Mouse (Mus musculus): ENCODE results near the gene Arhgef3. TPM values are rescaled to one million over a fixed set of nuclear protein-coding genes. Genes with fewer than 3 reads are reported as not detected.

Arhgef3 gene
- polyA plus RNA-seq, 1 experiment from 2014 or later = 15.6 TPM

GRCm38 (mm10) chr14:27101735-27102134 is 13.0 kb upstream of the Arhgef3 start:
- Histone ChIP-seq H3K27me3 (replicated peaks; ENCODE audit: control insufficient read depth, insufficient read depth, low read length) (no peaks in the 10 kb centered on the region), H3K4me3 (ENCODE audit: low read depth, low read length) (no peak overlapping the region), H3K9ac (ENCODE audit: low read length) (no peak overlapping the region), H3K36me3 (ENCODE audit: control insufficient read depth, insufficient read depth, low read length) (peaks cover 32% of the 10 kb centered on the region), H3K4me1 (replicated peaks; ENCODE audit: control insufficient read depth, insufficient read depth, low read length) (peaks cover 13% of the 10 kb centered on the region), H3K27ac (ENCODE audit: low read depth) (no peak overlapping the region), H3K9me3 (ENCODE audit: control insufficient read depth, low read length) (no peaks in the 10 kb centered on the region), H3K4me2 (ENCODE audit: low read length) (no peak overlapping the region)
- DNase-seq (ENCODE audit: low spot score) (no peak), ATAC-seq (replicated peaks; ENCODE audit: low FRiP score, low TSS enrichment, low read depth) (no peak)
- WGBS = 39% methylated on average over 7 of the region's 7 CpGs

GRCm38 (mm10) chr14:27102720-27103119 is 12.0 kb upstream of the Arhgef3 start:
- peaks cover 32% of the 10 kb centered on the region for H3K36me3 ChIP-seq (ENCODE audit: control insufficient read depth, insufficient read depth, low read length)
- H3K4me3 ChIP-seq (ENCODE audit: low read depth, low read length) = no peak overlapping the region
- DNase-seq (ENCODE audit: low spot score) (no peak), ATAC-seq (replicated peaks; ENCODE audit: low FRiP score, low TSS enrichment, low read depth) (no peak)
- WGBS = 78% methylated on average over 6 of the region's 6 CpGs
- peaks cover 15% of the 10 kb centered on the region for H3K4me1 ChIP-seq (replicated peaks; ENCODE audit: control insufficient read depth, insufficient read depth, low read length)
- H3K27ac ChIP-seq (ENCODE audit: low read depth) = no peak overlapping the region
- no peak overlapping the region for H3K9ac ChIP-seq (ENCODE audit: low read length)
- H3K27me3 ChIP-seq (replicated peaks; ENCODE audit: control insufficient read depth, insufficient read depth, low read length) = no peaks in the 10 kb centered on the region
- H3K4me2 ChIP-seq (ENCODE audit: low read length) = no peak overlapping the region
- no peaks in the 10 kb centered on the region for H3K9me3 ChIP-seq (ENCODE audit: control insufficient read depth, low read length)

GRCm38 (mm10) chr14:27105731-27106457 is 8.8 kb upstream of the Arhgef3 start:
- H3K4me3 ChIP-seq (ENCODE audit: low read depth, low read length) = no peak overlapping the region
- no peak overlapping the region for H3K9ac ChIP-seq (ENCODE audit: low read length)
- H3K36me3 ChIP-seq (ENCODE audit: control insufficient read depth, insufficient read depth, low read length) = peaks cover 8% of the 10 kb centered on the region; the same call in 1 of the 2 replicates
- ATAC-seq (replicated peaks; ENCODE audit: low FRiP score, low TSS enrichment, low read depth) (0 out of 2 replicates have a peak, but pooled peaks have one; percentile 16), DNase-seq (ENCODE audit: low spot score) (no peak)
- H3K27me3 ChIP-seq (replicated peaks; ENCODE audit: control insufficient read depth, insufficient read depth, low read length) = no peaks in the 10 kb centered on the region
- WGBS = 57% methylated on average over 12 of the region's 12 CpGs
- no peak overlapping the region for H3K4me2 ChIP-seq (ENCODE audit: low read length)
- no peaks in the 10 kb centered on the region for H3K9me3 ChIP-seq (ENCODE audit: control insufficient read depth, low read length)
- H3K4me1 ChIP-seq (replicated peaks; ENCODE audit: control insufficient read depth, insufficient read depth, low read length) = peaks cover 15% of the 10 kb centered on the region
- peak overlapping the region; percentile 65; the same call in 1 of the 2 replicates for H3K27ac ChIP-seq (ENCODE audit: low read depth)

GRCm38 (mm10) chr14:27108748-27109504 is 5.8 kb upstream of the Arhgef3 start:
- DNase-seq (ENCODE audit: low spot score) (no peak), ATAC-seq (replicated peaks; ENCODE audit: low FRiP score, low TSS enrichment, low read depth) (no peak)
- H3K4me3 ChIP-seq (ENCODE audit: low read depth, low read length) = no peak overlapping the region
- 0 out of 2 replicates have a peak, but pooled peaks cover 3% of the 10 kb centered on the region for H3K27me3 ChIP-seq (replicated peaks; ENCODE audit: control insufficient read depth, insufficient read depth, low read length)
- no peaks in the 10 kb centered on the region for H3K9me3 ChIP-seq (ENCODE audit: control insufficient read depth, low read length)
- no peaks in the 10 kb centered on the region for H3K36me3 ChIP-seq (ENCODE audit: control insufficient read depth, insufficient read depth, low read length)
- peaks cover 16% of the 10 kb centered on the region for H3K4me1 ChIP-seq (replicated peaks; ENCODE audit: control insufficient read depth, insufficient read depth, low read length)
- H3K27ac ChIP-seq (ENCODE audit: low read depth) = no peak overlapping the region
- no peak overlapping the region for H3K9ac ChIP-seq (ENCODE audit: low read length)
- WGBS = 66% methylated on average over 6 of the region's 6 CpGs
- H3K4me2 ChIP-seq (ENCODE audit: low read length) = no peak overlapping the region

- Histone ChIP-seq H3K9ac (ENCODE audit: low read length) (peak overlapping the region; percentile 37; the same call in 1 of the 2 replicates), H3K9me3 (ENCODE audit: control insufficient read depth, low read length) (no peaks in the 10 kb centered on the region)
These were observed 569 bp downstream of the Arhgef3 start for GRCm38 (mm10) chr14:27115275-27115660.

GRCm38 (mm10) chr14:27115991-27116390 is 1.3 kb downstream of the Arhgef3 start:
- Histone ChIP-seq H3K4me3 (ENCODE audit: low read depth, low read length) (no peak overlapping the region), H3K27me3 (replicated peaks; ENCODE audit: control insufficient read depth, insufficient read depth, low read length) (0 out of 2 replicates have a peak, but pooled peaks cover 11% of the 10 kb centered on the region), H3K27ac (ENCODE audit: low read depth) (no peak overlapping the region), H3K9ac (ENCODE audit: low read length) (no peak overlapping the region), H3K4me2 (ENCODE audit: low read length) (no peak overlapping the region), H3K4me1 (replicated peaks; ENCODE audit: control insufficient read depth, insufficient read depth, low read length) (peaks cover 6% of the 10 kb centered on the region; the same call in 1 of the 2 replicates), H3K9me3 (ENCODE audit: control insufficient read depth, low read length) (no peaks in the 10 kb centered on the region), H3K36me3 (ENCODE audit: control insufficient read depth, insufficient read depth, low read length) (no peaks in the 10 kb centered on the region)
- 61% methylated on average over 6 of the region's 6 CpGs for WGBS
- ATAC-seq (replicated peaks; ENCODE audit: low FRiP score, low TSS enrichment, low read depth) (no peak), DNase-seq (ENCODE audit: low spot score) (no peak)

More at GRCm38 (mm10) chr14:27115275-27115660, 569 bp downstream of the Arhgef3 start:
- H3K4me3 ChIP-seq (ENCODE audit: low read depth, low read length) = peak overlapping the region; percentile 39
- no peaks in the 10 kb centered on the region for H3K36me3 ChIP-seq (ENCODE audit: control insufficient read depth, insufficient read depth, low read length)
- ATAC-seq (replicated peaks; ENCODE audit: low FRiP score, low TSS enrichment, low read depth) (no peak), DNase-seq (ENCODE audit: low spot score) (no peak)
- 0 out of 2 replicates have a peak, but pooled peaks cover 11% of the 10 kb centered on the region for H3K27me3 ChIP-seq (replicated peaks; ENCODE audit: control insufficient read depth, insufficient read depth, low read length)
- H3K27ac ChIP-seq (ENCODE audit: low read depth) = no peak overlapping the region
- WGBS = 14% methylated on average over 11 of the region's 11 CpGs
- peak overlapping the region; percentile 97 for H3K4me2 ChIP-seq (ENCODE audit: low read length)
- peaks cover 6% of the 10 kb centered on the region; the same call in 1 of the 2 replicates for H3K4me1 ChIP-seq (replicated peaks; ENCODE audit: control insufficient read depth, insufficient read depth, low read length)

- Histone ChIP-seq H3K4me1 (replicated peaks; ENCODE audit: control insufficient read depth, insufficient read depth, low read length) (peaks cover 6% of the 10 kb centered on the region; the same call in 1 of the 2 replicates), H3K27ac (ENCODE audit: low read depth) (no peak overlapping the region), H3K4me2 (ENCODE audit: low read length) (no peak overlapping the region), H3K9me3 (ENCODE audit: control insufficient read depth, low read length) (no peaks in the 10 kb centered on the region), H3K36me3 (ENCODE audit: control insufficient read depth, insufficient read depth, low read length) (no peaks in the 10 kb centered on the region), H3K9ac (ENCODE audit: low read length) (no peak overlapping the region), H3K4me3 (ENCODE audit: low read depth, low read length) (no peak overlapping the region), H3K27me3 (replicated peaks; ENCODE audit: control insufficient read depth, insufficient read depth, low read length) (0 out of 2 replicates have a peak, but pooled peaks cover 11% of the 10 kb centered on the region)
- WGBS = 76% methylated on average over 4 of the region's 4 CpGs
- ATAC-seq (replicated peaks; ENCODE audit: low FRiP score, low TSS enrichment, low read depth) = no peak
- DNase-seq (ENCODE audit: low spot score) = no peak
These were observed 2.0 kb downstream of the Arhgef3 start for GRCm38 (mm10) chr14:27116577-27117165.

GRCm38 (mm10) chr14:27118546-27118945 is 3.8 kb downstream of the Arhgef3 start:
- H3K27ac ChIP-seq (ENCODE audit: low read depth) = no peak overlapping the region
- no peak overlapping the region for H3K4me3 ChIP-seq (ENCODE audit: low read depth, low read length)
- H3K9ac ChIP-seq (ENCODE audit: low read length) = no peak overlapping the region
- H3K9me3 ChIP-seq (ENCODE audit: control insufficient read depth, low read length) = no peaks in the 10 kb centered on the region
- DNase-seq (ENCODE audit: low spot score) (no peak), ATAC-seq (replicated peaks; ENCODE audit: low FRiP score, low TSS enrichment, low read depth) (no peak)
- no peak overlapping the region for H3K4me2 ChIP-seq (ENCODE audit: low read length)
- H3K36me3 ChIP-seq (ENCODE audit: control insufficient read depth, insufficient read depth, low read length) = no peaks in the 10 kb centered on the region
- 0 out of 2 replicates have a peak, but pooled peaks cover 11% of the 10 kb centered on the region for H3K27me3 ChIP-seq (replicated peaks; ENCODE audit: control insufficient read depth, insufficient read depth, low read length)
- H3K4me1 ChIP-seq (replicated peaks; ENCODE audit: control insufficient read depth, insufficient read depth, low read length) = peaks cover 12% of the 10 kb centered on the region
- WGBS = 69% methylated on average over 5 of the region's 5 CpGs

All from intestine, embryonic 14.5 days (tissue).